Mouse (Mus musculus) gastrocnemius, adult 8-10 months (tissue): Measurements from ENCODE around the gene 2310009B15Rik. TPM values are rescaled to one million over a fixed set of nuclear protein-coding genes. Genes with fewer than 3 reads are reported as not detected.

Experiments used
- DNase-seq, 2 experiments: peaks; one replicate each; pipeline ENCODE4 v3.0.0; 2022; ENCODE audit warnings: low spot score in 2 of 2
- total RNA-seq, 4 experiments: library from RNA; stranded (reverse); gene quantifications; 2 replicates each; pipeline ENCODE4 v1.2.4; 2022

The 2310009B15Rik gene
- total RNA-seq, 4 experiments from 2014 or later = 15.9 to 19.9 (median 18.9) TPM

- DNase-seq = no peak
Measured at GRCm38 (mm10) chr1:138842756-138843155, 13.9 kb downstream of the 2310009B15Rik start.

- no peak for DNase-seq
Measured at GRCm38 (mm10) chr1:138842315-138842714, 14.3 kb downstream of the 2310009B15Rik start.

- DNase-seq = no peak
Measured at GRCm38 (mm10) chr1:138841306-138842095, 15.2 kb downstream of the 2310009B15Rik start.

- DNase-seq = no peak
Measured at GRCm38 (mm10) chr1:138840440-138841305, 16.0 kb downstream of the 2310009B15Rik start.

- no peak for DNase-seq
Measured at GRCm38 (mm10) chr1:138839809-138840430, 16.7 kb downstream of the 2310009B15Rik start.

GRCm38 (mm10) chr1:138839291-138839690 lies 17.4 kb downstream of the 2310009B15Rik start:
- DNase-seq = no peak

- no peak for DNase-seq
Measured at GRCm38 (mm10) chr1:138837786-138838743, 18.6 kb downstream of the 2310009B15Rik start.

GRCm38 (mm10) chr1:138835355-138835900 lies 21.2 kb downstream of the 2310009B15Rik start:
- DNase-seq = no peak

- DNase-seq = no peak
Measured at GRCm38 (mm10) chr1:138831309-138831708, 25.3 kb downstream of the 2310009B15Rik start.

GRCm38 (mm10) chr1:138826841-138827240 lies 29.8 kb downstream of the 2310009B15Rik start:
- no peak for DNase-seq

- no peak for DNase-seq
Measured at GRCm38 (mm10) chr1:138822985-138823322, 33.7 kb downstream of the 2310009B15Rik start.

GRCm38 (mm10) chr1:138822255-138822984 lies 34.2 kb downstream of the 2310009B15Rik start:
- no peak for DNase-seq

Other genes with a start within 250 kb of the 2310009B15Rik start
- gene Nek7, start 236.7 kb downstream of the 2310009B15Rik start, total RNA-seq = 100 to 1,000 TPM; 119 to 137 (median 125) TPM
- not detected for gene Lhx9, start 8.3 kb downstream of the 2310009B15Rik start, total RNA-seq
- 10 to 100 TPM; 20.7 to 29.5 (median 22.2) TPM for gene Dennd1b, start 106.6 kb upstream of the 2310009B15Rik start, total RNA-seq